Mouse (Mus musculus): Measurements from ENCODE around the gene Mrgprx1.

Mrgprx1 gene

GRCm38 (mm10) chr7:48027497-48027896 is at the start of gene Mrgprx1:
Gene Mrgprx1, minus strand, starts transcription at chr7:48027597.
- in situ Hi-C loops (cut with MboI, MseI): no loop called here

GRCm38 (mm10) chr7:48075521-48075920 is 48.1 kb upstream of the Mrgprx1 start:
- in situ Hi-C loops (cut with MboI, MseI): no loop called here

- in situ Hi-C loops (cut with MboI, MseI): no loop called here
Measured at GRCm38 (mm10) chr7:48046475-48047185, 19.2 kb upstream of the Mrgprx1 start.

- in situ Hi-C loops (cut with MboI, MseI): no loop called here
Measured at GRCm38 (mm10) chr7:48044046-48044445, 16.6 kb upstream of the Mrgprx1 start.

- in situ Hi-C loops (cut with MboI, MseI): no loop called here
Measured at GRCm38 (mm10) chr7:48017874-48018273, 9.5 kb downstream of the Mrgprx1 start.

- in situ Hi-C loops (cut with MboI, MseI): no loop called here
Measured at GRCm38 (mm10) chr7:47995689-47996088, 31.7 kb downstream of the Mrgprx1 start.

GRCm38 (mm10) chr7:47986752-47987151 is 40.6 kb downstream of the Mrgprx1 start:
- in situ Hi-C loops (cut with MboI, MseI): loop anchor here (10.0 kb wide), 1 partner anchor 922 kb away; no protein-coding TSS in a partner anchor

GRCm38 (mm10) chr7:47981995-47982394 is 45.4 kb downstream of the Mrgprx1 start, which contains the start of gene Mrgpra4:
Gene Mrgpra4, minus strand, starts transcription at chr7:47982095.
- in situ Hi-C loops (cut with MboI, MseI): loop anchor here (10.0 kb wide), 1 partner anchor 917 kb away; no protein-coding TSS in a partner anchor
